Mouse (Mus musculus) frontal cortex, postnatal 10 days (tissue): ENCODE measurements around the gene Appl2.

Experiments used
- DNase-seq, 2 experiments: peaks; one replicate each; pipeline ENCODE4 v3.0.0; 2022; ENCODE audit warnings: low spot score in 2 of 2, mixed read lengths in 1 of 2

Gene Appl2

GRCm38 (mm10) chr10:83565449-83566441 is 82.8 kb downstream of the Appl2 start:
- no peak for DNase-seq

GRCm38 (mm10) chr10:83563005-83563404 is 85.5 kb downstream of the Appl2 start:
- DNase-seq: no peak
